Mouse (Mus musculus) bone marrow macrophage, adult 2 months (primary cell): Measurements from ENCODE around the gene Olfr1499.

ENCODE experiments used
- CTCF ChIP-seq: IDR thresholded peaks from 2 replicates; pipeline ENCODE4 v1.5.1; 2012; ENCODE audit warnings: low read depth, mild to moderate bottlenecking, low read length, moderate library complexity
- POLR2A ChIP-seq: IDR thresholded peaks from 2 replicates; pipeline ENCODE4 v1.6.1; 2012; ENCODE audit warnings: mild to moderate bottlenecking, low read depth, low read length, borderline replicate concordance

DNA sequence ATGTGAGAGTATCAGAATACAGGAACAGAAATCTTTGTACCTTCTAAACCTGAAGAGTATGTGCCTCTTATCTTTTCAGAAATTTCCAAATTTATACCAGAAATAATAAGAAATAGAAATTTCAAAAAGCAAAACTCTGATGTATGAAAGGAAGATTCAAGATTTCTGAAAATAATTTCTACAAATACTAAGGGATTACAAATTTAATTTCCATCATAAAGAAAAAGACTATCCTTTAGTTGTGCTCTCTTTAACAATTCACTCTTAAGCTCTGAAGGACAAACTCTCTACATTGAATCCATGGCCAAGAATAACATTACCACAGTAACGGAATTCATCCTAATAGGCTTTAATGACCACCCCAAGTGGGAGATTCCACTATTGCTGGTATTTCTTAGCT is 42.2 kb upstream of the Olfr1499 start, which contains the start of gene Olfr1502:
- no peak for TF ChIP-seq CTCF
- no peak for TF ChIP-seq POLR2A
